In the genomic region with DNA sequence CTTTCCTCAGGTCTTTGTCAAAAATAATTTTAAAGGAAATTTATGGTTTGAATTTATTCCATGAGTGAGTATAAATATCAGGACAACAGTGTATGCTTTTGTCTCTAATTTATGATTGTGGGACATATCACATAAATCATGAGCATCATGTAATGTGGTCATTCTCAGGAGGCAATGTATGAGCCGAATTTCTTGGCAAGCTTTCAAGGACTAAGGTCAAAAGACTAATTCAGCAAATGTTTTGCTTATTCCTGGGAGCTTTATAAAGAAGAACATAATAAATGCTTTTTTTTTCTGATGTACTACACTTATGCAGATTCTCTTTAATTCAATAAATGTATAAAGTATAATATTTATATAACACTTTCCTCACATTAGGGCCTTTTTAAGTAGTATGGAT, we compare ENCODE assay signal across 47 mouse cellular contexts. TPM values are rescaled to one million over a fixed set of nuclear protein-coding genes. Genes with fewer than 3 reads are reported as not detected.
"Had no signal": no experiment of that assay in that cellular context is flagged by ENCODE, and none has a peak within 500 bp of the region (broad histone marks: within the 10 kb centered on the region; RNA-seq: fewer than 3 reads in every experiment).

Gm13723 (minus strand) TSS at position 101 of the 400 bp plus-strand sequence.

- H3K9ac ChIP-seq: limb, embryonic 12.5 days; limb, embryonic 13.5 days; limb, embryonic 15.5 days; liver, embryonic 12.5 days; liver, embryonic 13.5 days; liver, embryonic 14.5 days; liver, embryonic 15.5 days; liver, postnatal 0 days; lung, embryonic 15.5 days; midbrain, embryonic 12.5 days; midbrain, embryonic 13.5 days; midbrain, embryonic 15.5 days; neural tube, embryonic 12.5 days; neural tube, embryonic 13.5 days had no signal

- H3K4me2 ChIP-seq: limb, embryonic 12.5 days; limb, embryonic 13.5 days; limb, embryonic 15.5 days; liver, embryonic 11.5 days; liver, embryonic 12.5 days; liver, embryonic 13.5 days; liver, embryonic 15.5 days; lung, embryonic 15.5 days; midbrain, embryonic 12.5 days; midbrain, embryonic 13.5 days; midbrain, embryonic 15.5 days; neural tube, embryonic 12.5 days; neural tube, embryonic 13.5 days had no signal

- ATAC-seq: liver, embryonic 12.5 days; liver, postnatal 0 days; lung, postnatal 0 days; midbrain, embryonic 13.5 days; midbrain, embryonic 15.5 days; midbrain, embryonic 16.5 days had no signal

- H3K36me3 ChIP-seq: limb, embryonic 10.5 days; limb, embryonic 12.5 days; limb, embryonic 13.5 days; limb, embryonic 15.5 days; liver, embryonic 12.5 days; liver, embryonic 13.5 days; liver, embryonic 15.5 days; lung, embryonic 15.5 days; midbrain, embryonic 10.5 days; midbrain, embryonic 12.5 days; midbrain, embryonic 13.5 days; midbrain, embryonic 15.5 days; neural tube, embryonic 12.5 days; neural tube, embryonic 13.5 days had no signal

- DNase-seq: left cerebral cortex, postnatal 4 days; liver; liver, embryonic 13.5 days; liver, postnatal 0 days; lung, adult 18-20 months; lung, adult 2 months; lung, postnatal 14 days; lung, postnatal 36 days; lung, postnatal 4 days; midbrain, embryonic 14.5 days had no signal

- H3K27ac ChIP-seq: left cerebral cortex, adult 2 months; limb, embryonic 10.5 days; limb, embryonic 12.5 days; limb, embryonic 13.5 days; limb, embryonic 15.5 days; liver, embryonic 12.5 days; liver, embryonic 13.5 days; liver, embryonic 14.5 days; liver, embryonic 15.5 days; lung, embryonic 15.5 days; macrophage; midbrain, embryonic 10.5 days; midbrain, embryonic 12.5 days; midbrain, embryonic 13.5 days; midbrain, embryonic 15.5 days; neural tube, embryonic 12.5 days; neural tube, embryonic 13.5 days had no signal

- H3K4me1 ChIP-seq: limb, embryonic 10.5 days; limb, embryonic 12.5 days; limb, embryonic 13.5 days; limb, embryonic 15.5 days; liver, embryonic 12.5 days; liver, embryonic 13.5 days; liver, embryonic 15.5 days; lung, embryonic 15.5 days; megakaryocyte, embryonic 14.5 days; midbrain, embryonic 10.5 days; midbrain, embryonic 12.5 days; midbrain, embryonic 13.5 days; midbrain, embryonic 15.5 days; neural tube, embryonic 12.5 days; neural tube, embryonic 13.5 days had no signal

- H3K4me3 ChIP-seq: left cerebral cortex, adult 2 months; limb, embryonic 10.5 days; limb, embryonic 12.5 days; limb, embryonic 13.5 days; limb, embryonic 15.5 days; liver, embryonic 12.5 days; liver, embryonic 13.5 days; liver, embryonic 15.5 days; lung, embryonic 15.5 days; megakaryocyte, embryonic 14.5 days; midbrain, embryonic 10.5 days; midbrain, embryonic 12.5 days; midbrain, embryonic 13.5 days; midbrain, embryonic 15.5 days; myocyte; neural tube, embryonic 12.5 days; neural tube, embryonic 13.5 days had no signal

- H3K9me3 ChIP-seq: limb, embryonic 10.5 days; limb, embryonic 12.5 days; limb, embryonic 13.5 days; limb, embryonic 15.5 days; liver, embryonic 12.5 days; liver, embryonic 13.5 days; liver, embryonic 15.5 days; lung, embryonic 15.5 days; megakaryocyte, embryonic 14.5 days; midbrain, embryonic 10.5 days; midbrain, embryonic 12.5 days; midbrain, embryonic 13.5 days; midbrain, embryonic 15.5 days; neural tube, embryonic 12.5 days; neural tube, embryonic 13.5 days had no signal

- H3K27me3 ChIP-seq: limb, embryonic 12.5 days; limb, embryonic 13.5 days; limb, embryonic 15.5 days; liver, embryonic 12.5 days; liver, embryonic 13.5 days; liver, embryonic 15.5 days; lung, embryonic 15.5 days; megakaryocyte, embryonic 14.5 days; midbrain, embryonic 12.5 days; midbrain, embryonic 13.5 days; midbrain, embryonic 15.5 days; neural tube, embryonic 12.5 days; neural tube, embryonic 13.5 days had no signal

RNA-seq across cellular contexts. Expression of gene Gm13723, which starts in this region (rescaled TPM):
- total RNA-seq: left cerebral cortex, adult 2 months; left cerebral cortex, adult 8-10 months; left cerebral cortex, postnatal 10 days; left cerebral cortex, postnatal 14 days; left cerebral cortex, postnatal 25 days; left cerebral cortex, postnatal 36 days; left cerebral cortex, postnatal 4 days; liver, adult 2 months; megakaryocyte progenitor cell, adult 5-6 weeks; megakaryocyte, adult 5-6 weeks; megakaryocyte-erythroid progenitor cell, adult 5-6 weeks; midbrain, postnatal 0 days; monocyte, adult 5-6 weeks had no signal
- polyA plus RNA-seq: limb, embryonic 10.5 days; limb, embryonic 11.5 days; limb, embryonic 12.5 days; limb, embryonic 13.5 days; limb, embryonic 14.5 days; limb, embryonic 15.5 days; liver, adult 2 months; liver, embryonic 11.5 days; liver, embryonic 12.5 days; liver, embryonic 13.5 days; liver, embryonic 14.5 days; liver, embryonic 15.5 days; liver, embryonic 16.5 days; liver, postnatal 0 days; lung, adult 2 months; lung, embryonic 15.5 days; lung, embryonic 16.5 days; lung, postnatal 0 days; macrophage; midbrain, embryonic 10.5 days; midbrain, embryonic 12.5 days; midbrain, embryonic 13.5 days; midbrain, embryonic 14.5 days; midbrain, embryonic 15.5 days; midbrain, embryonic 16.5 days; midbrain, postnatal 0 days; myocyte; neural tube, embryonic 11.5 days; neural tube, embryonic 12.5 days; neural tube, embryonic 13.5 days had no signal
